In the genomic region with DNA sequence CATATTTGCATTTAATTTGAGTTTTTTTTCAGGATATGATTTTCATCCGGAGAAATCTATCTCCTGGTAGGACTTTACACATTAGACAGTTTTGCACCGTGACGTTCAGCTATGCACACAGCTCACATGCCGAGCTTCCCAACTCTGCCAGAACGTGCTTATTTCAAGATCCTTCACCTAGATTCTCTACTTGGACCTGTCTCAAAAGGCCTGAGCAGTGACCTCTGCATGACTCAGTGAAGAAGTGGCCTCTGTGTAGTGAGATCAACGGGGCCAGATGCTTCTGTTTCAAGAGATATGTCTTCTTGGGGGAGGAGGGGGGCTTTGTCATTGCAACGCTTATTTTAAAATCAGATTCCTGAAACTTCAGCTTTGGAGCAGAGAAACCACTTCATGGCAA, we compare ENCODE assay signal across 13 mouse cellular contexts.
A peak's percentile ranks its signal among the peaks of the same experiment; 100 is the strongest.
DNase-seq lines count a peak whose midpoint lies in the region.
"Had no signal": no experiment of that assay in that cellular context is flagged by ENCODE, and none has a peak within 500 bp of the region (broad histone marks: within the 10 kb centered on the region; RNA-seq: fewer than 3 reads in every experiment).

No protein-coding gene starts in this region.

- peak; percentile 78 for DNase-seq in heart, adult 11 months
- no peak for DNase-seq in heart, postnatal 4 days
- peak; percentile 34 for DNase-seq in lung, postnatal 36 days
- DNase-seq in lung, postnatal 4 days: no peak
- DNase-seq in adrenal gland, postnatal 14 days: peak; percentile 32
- DNase-seq in layer of hippocampus, postnatal 14 days (ENCODE audit: low spot score in 2 of 2): no peak
- DNase-seq: cerebellum, adult 8-10 months; cerebellum, postnatal 25 days; heart, postnatal 10 days; kidney, adult 11 months; liver, embryonic 13.5 days; thymus, adult 2 months; thymus, postnatal 36 days had no signal

Comparison
In these comparisons a context has a peak if more than half of its experiments do, and no peak if none do; other contexts are left out.
1. DNase-seq: peak in heart, adult 11 months (single experiment), lung, postnatal 36 days (single experiment) and adrenal gland, postnatal 14 days (single experiment); none in heart, postnatal 4 days (single experiment), lung, postnatal 4 days (0 of 2) and layer of hippocampus, postnatal 14 days (0 of 2).